Comparison of ENCODE assay signal across 11 mouse cellular contexts in the genomic region with DNA sequence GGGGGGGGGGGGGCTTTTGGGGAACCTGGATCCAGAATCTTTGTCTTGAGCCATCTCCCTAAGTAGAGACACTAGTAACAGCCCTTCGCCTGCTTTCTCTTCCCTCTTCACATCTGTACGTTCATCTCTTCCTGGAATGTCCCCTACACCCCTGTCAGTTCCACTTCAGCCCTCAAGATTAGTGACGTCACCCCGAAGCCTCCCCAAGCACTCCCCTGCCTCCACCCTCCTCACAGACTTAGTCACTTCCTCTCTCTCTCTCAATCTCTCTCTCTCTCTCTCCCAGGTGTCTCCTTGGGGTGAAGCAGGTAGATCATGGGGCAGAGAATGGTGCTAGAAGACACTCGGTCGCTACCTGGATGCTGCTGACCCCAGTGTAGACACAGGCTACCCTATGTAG. TPM values are rescaled to one million over a fixed set of nuclear protein-coding genes. Genes with fewer than 3 reads are reported as not detected.
DNase-seq lines count a peak whose midpoint lies in the region; ATAC-seq and TF ChIP-seq lines count a peak whose summit lies in the region.
"Had no signal": no experiment of that assay in that cellular context is flagged by ENCODE, and none has a peak within 500 bp of the region (broad histone marks: within the 10 kb centered on the region; RNA-seq: fewer than 3 reads in every experiment).

No protein-coding gene starts in this region.

- H3K9me3 ChIP-seq in forebrain, postnatal 0 days (ENCODE audit: low read length): no peaks in the 10 kb centered on the region
- no peaks in the 10 kb centered on the region for H3K9me3 ChIP-seq in forebrain, embryonic 16.5 days (ENCODE audit: control insufficient read depth, low read length)
- 0 out of 2 replicates have a peak, but pooled peaks cover 8% of the 10 kb centered on the region for H3K9me3 ChIP-seq in limb, embryonic 12.5 days

- WGBS in forebrain, postnatal 0 days: 79% methylated on average over 6 of the region's 6 CpGs
- WGBS in forebrain, embryonic 16.5 days: 77% methylated on average over 6 of the region's 6 CpGs
- WGBS in limb, embryonic 12.5 days: 63% methylated on average over 6 of the region's 6 CpGs

- peak overlapping the region; percentile 85; the same call in 1 of the 2 replicates for H3K4me2 ChIP-seq in forebrain, postnatal 0 days (ENCODE audit: low read depth)
- H3K4me2 ChIP-seq in forebrain, embryonic 16.5 days (ENCODE audit: low read length): no peak overlapping the region; the same call in 1 of the 2 replicates
- H3K4me2 ChIP-seq in limb, embryonic 12.5 days: no peak overlapping the region; the same call in 1 of the 2 replicates
- H3K4me2 ChIP-seq: heart, embryonic 11.5 days had no signal

- peaks cover 15% of the 10 kb centered on the region; the same call in 1 of the 2 replicates for H3K4me1 ChIP-seq in forebrain, postnatal 0 days (ENCODE audit: insufficient read depth)
- peaks cover 28% of the 10 kb centered on the region for H3K4me1 ChIP-seq in forebrain, embryonic 16.5 days (replicated peaks; ENCODE audit: control insufficient read depth, insufficient read depth, low read length)
- peaks cover 32% of the 10 kb centered on the region for H3K4me1 ChIP-seq in limb, embryonic 12.5 days (replicated peaks)

- H3K9ac ChIP-seq in forebrain, postnatal 0 days: no peak overlapping the region
- H3K9ac ChIP-seq in forebrain, embryonic 16.5 days (replicated peaks; ENCODE audit: low read depth, low read length): no peak overlapping the region
- no peak overlapping the region for H3K9ac ChIP-seq in limb, embryonic 12.5 days (replicated peaks)

- H3K27me3 ChIP-seq in forebrain, postnatal 0 days (ENCODE audit: insufficient read depth, low read length): no peaks in the 10 kb centered on the region
- no peaks in the 10 kb centered on the region for H3K27me3 ChIP-seq in forebrain, embryonic 16.5 days (replicated peaks; ENCODE audit: control insufficient read depth, insufficient read depth, low read length)
- no peaks in the 10 kb centered on the region for H3K27me3 ChIP-seq in limb, embryonic 12.5 days

- no peak for TF ChIP-seq CTCF in forebrain, postnatal 0 days (IDR thresholded peaks at IDR 0.05; ENCODE audit: low read depth)

- DNase-seq in forebrain, postnatal 0 days: no peak
- peak; percentile 24 for DNase-seq in urinary bladder, postnatal 14 days (ENCODE audit: low spot score)
- DNase-seq in urinary bladder, adult 18-20 months (ENCODE audit: low spot score in 2 of 2): no peak
- DNase-seq in liver: no peak
- DNase-seq in gastrocnemius, adult 8-10 months (ENCODE audit: low spot score in 2 of 2): no peak
- no peak for DNase-seq in kidney, postnatal 25 days
- DNase-seq: cerebellum, postnatal 36 days had no signal

- H3K36me3 ChIP-seq in forebrain, postnatal 0 days (ENCODE audit: insufficient read depth): 0 out of 2 replicates have a peak, but pooled peaks cover 6% of the 10 kb centered on the region
- peaks cover 9% of the 10 kb centered on the region for H3K36me3 ChIP-seq in forebrain, embryonic 16.5 days (ENCODE audit: control insufficient read depth, insufficient read depth)
- H3K36me3 ChIP-seq in limb, embryonic 12.5 days: peaks cover 18% of the 10 kb centered on the region

- H3K4me3 ChIP-seq in forebrain, postnatal 0 days (ENCODE audit: low read depth, low read length): no peak overlapping the region
- H3K4me3 ChIP-seq in forebrain, embryonic 16.5 days (replicated peaks; ENCODE audit: low read length): no peak overlapping the region
- no peak overlapping the region for H3K4me3 ChIP-seq in limb, embryonic 12.5 days (replicated peaks)
- H3K4me3 ChIP-seq: erythroblast, embryonic 14.5 days had no signal

- no peak overlapping the region for H3K27ac ChIP-seq in forebrain, postnatal 0 days (ENCODE audit: low read depth, low read length)
- no peak overlapping the region for H3K27ac ChIP-seq in forebrain, embryonic 16.5 days (ENCODE audit: low read length)
- 0 out of 2 replicates have a peak overlapping the region, but pooled peaks have one; percentile 12 for H3K27ac ChIP-seq in limb, embryonic 12.5 days

- no peak for ATAC-seq in forebrain, postnatal 0 days
- no peak for ATAC-seq in forebrain, embryonic 16.5 days
- ATAC-seq in limb, embryonic 12.5 days (ENCODE audit: insufficient number of reproducible peaks, insufficient read depth, low FRiP score, low TSS enrichment, low read depth): no peak

RNA-seq across cellular contexts. Expression of a gene that starts 3.2 kb away (rescaled TPM):
- total RNA-seq in forebrain, postnatal 0 days (2014; rRNA removed): 16.8 and 19.3 TPM in 2 replicates
- 18.9 and 21.9 TPM in 2 replicates for polyA plus RNA-seq in forebrain, postnatal 0 days (2015; fragmentation: Nextera tagmentation; extraction: Ambion mirVana)
- 29.2 and 31.4 TPM in 2 replicates for polyA plus RNA-seq in forebrain, embryonic 16.5 days (2015; fragmentation: Nextera tagmentation; extraction: Ambion mirVana)
- polyA plus RNA-seq in limb, embryonic 12.5 days (2016; fragmentation: Nextera tagmentation; extraction: Ambion mirVana): 13.2 and 14.1 TPM in 2 replicates
- total RNA-seq in gastrocnemius, adult 8-10 months (2022): 10 to 100 TPM; 41.7 to 54.5 (median 50.6) TPM
